Mouse (Mus musculus) myocyte (in vitro differentiated cells): ENCODE data around the gene Krt23. TPM values are rescaled to one million over a fixed set of nuclear protein-coding genes. Genes with fewer than 3 reads are reported as not detected.

Experiments used
- H3K27me3 ChIP-seq: one replicate; pipeline ENCODE4 v1.6.1; 2011; ENCODE audit not compliant: control insufficient read depth, insufficient read depth, insufficient read length
- H3K36me3 ChIP-seq: one replicate; pipeline ENCODE4 v1.6.1; 2011; ENCODE audit not compliant: control insufficient read depth, insufficient read depth
- H3K4me2 ChIP-seq: one replicate; pipeline ENCODE4 v1.6.1; 2011; ENCODE audit warnings: low read depth, control low read depth
- H3K4me3 ChIP-seq: one replicate; pipeline ENCODE4 v1.5.1; 2011; ENCODE audit warnings: mild to moderate bottlenecking, control low read depth, moderate library complexity
- H3K79me2 ChIP-seq: one replicate; pipeline ENCODE4 v1.6.1; 2011; ENCODE audit not compliant: control insufficient read depth, insufficient read depth
- H3ac ChIP-seq: one replicate; pipeline ENCODE4 v1.6.1; 2011; ENCODE audit not compliant: control insufficient read depth, insufficient read length
- CEBPB ChIP-seq: IDR thresholded peaks from 2 replicates; pipeline ENCODE4 v1.6.1; 2011; ENCODE audit warnings: mild to moderate bottlenecking, moderate library complexity; ENCODE audit not compliant: poor library complexity, insufficient read depth, severe bottlenecking
- E2F4 ChIP-seq: IDR thresholded peaks from one replicate; pipeline ENCODE4 v1.6.1; 2011; ENCODE audit warnings: mild to moderate bottlenecking, control low read depth, moderate library complexity; ENCODE audit not compliant: insufficient read depth
- MAX ChIP-seq: IDR thresholded peaks from one replicate; pipeline ENCODE4 v1.6.1; 2011; ENCODE audit warnings: low read depth, mild to moderate bottlenecking, control low read depth
- MYOD1 ChIP-seq, 3 experiments: IDR thresholded peaks; one replicate each; pipeline ENCODE4 v1.6.1; 2011; ENCODE audit warnings: control low read depth in 2 of 3, low read depth in 2 of 3, mild to moderate bottlenecking in 2 of 3, moderate library complexity in 1 of 3; ENCODE audit not compliant: insufficient read length in 2 of 3, control insufficient read depth in 1 of 3
- MYOG ChIP-seq, 3 experiments: IDR thresholded peaks; one replicate each; pipeline ENCODE4 v1.6.1; 2011; ENCODE audit warnings: control low read depth in 2 of 3, low read depth in 2 of 3, mild to moderate bottlenecking in 2 of 3; ENCODE audit not compliant: insufficient read length in 2 of 3, control insufficient read depth in 1 of 3, insufficient read depth in 1 of 3
- POLR2A ChIP-seq: IDR thresholded peaks from one replicate; pipeline ENCODE4 v1.6.1; 2011; ENCODE audit warnings: low read depth, mild to moderate bottlenecking, control low read depth, moderate library complexity; ENCODE audit not compliant: insufficient read length
- POLR2AphosphoS2 ChIP-seq: IDR thresholded peaks from one replicate; pipeline ENCODE4 v1.6.1; 2011; ENCODE audit warnings: low read depth, control low read depth; ENCODE audit not compliant: insufficient read length
- REST ChIP-seq: IDR thresholded peaks from one replicate; pipeline ENCODE4 v1.6.1; 2011; ENCODE audit warnings: mild to moderate bottlenecking, control low read depth, moderate library complexity; ENCODE audit not compliant: insufficient read depth, insufficient read length
- SRF ChIP-seq: IDR thresholded peaks from one replicate; pipeline ENCODE4 v1.6.1; 2011; ENCODE audit warnings: low read depth; ENCODE audit not compliant: control insufficient read depth, insufficient read length
- TCF12 ChIP-seq: IDR thresholded peaks from one replicate; pipeline ENCODE4 v1.6.1; 2011; ENCODE audit warnings: mild to moderate bottlenecking, control low read depth; ENCODE audit not compliant: poor library complexity, insufficient read depth, severe bottlenecking
- TCF3 ChIP-seq: IDR thresholded peaks from one replicate; pipeline ENCODE4 v1.6.1; 2011; ENCODE audit warnings: low read depth, control low read depth; ENCODE audit not compliant: insufficient read length
- USF1 ChIP-seq: IDR thresholded peaks from one replicate; pipeline ENCODE4 v1.6.1; 2011; ENCODE audit warnings: low read depth, mild to moderate bottlenecking, control low read depth, moderate library complexity
- polyA plus RNA-seq: library from polyadenylated mRNA; unstranded; fragments of >200 nt; fragmentation: generic; extraction: Trizol; gene quantifications from one replicate; pipeline ENCODE4 v1.2.1, GENCODE M21; 2012; ENCODE audit warnings: missing spikeins

Gene Krt23
- polyA plus RNA-seq, 1 experiment = 0.02 TPM

- Histone ChIP-seq H3K36me3 (no peaks in the 10 kb centered on the region), H3K79me2 (no peaks in the 10 kb centered on the region), H3K4me2 (no peak overlapping the region), H3K4me3 (no peak overlapping the region), H3K27me3 (no peaks in the 10 kb centered on the region), H3ac (no peak overlapping the region)
- TF ChIP-seq POLR2AphosphoS2 (no peak), TCF3 (no peak), TCF12 (no peak), POLR2A (no peak), MYOG (IDR thresholded peaks at IDR 0.05; ENCODE audit: control insufficient read depth in 1 of 3, insufficient read depth in 1 of 3, insufficient read length in 2 of 3, low read depth in 2 of 3) (no peak), CEBPB (no peak), USF1 (no peak)
These were observed 2.3 kb downstream of the Krt23 start for GRCm38 (mm10) chr11:99490624-99491023.

DNA sequence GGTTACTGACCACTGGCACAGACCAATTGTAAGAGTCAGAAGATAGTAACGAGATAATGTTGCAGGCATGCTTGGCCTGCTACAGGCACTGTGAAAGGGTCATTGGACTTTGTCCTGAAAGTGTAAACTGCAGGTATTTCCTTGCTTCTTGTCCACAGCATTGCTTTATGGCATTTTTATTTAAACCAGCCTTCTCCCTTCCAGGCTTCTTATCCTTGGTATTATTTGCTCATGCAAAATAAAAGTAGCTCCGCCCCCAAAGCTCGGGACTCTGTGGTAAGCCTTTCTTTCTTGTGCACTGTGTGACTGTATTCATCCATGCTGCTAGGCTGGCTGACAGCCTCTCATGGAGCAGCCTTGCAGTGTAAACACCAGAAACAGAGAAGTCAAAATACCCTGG lies 3.7 kb downstream of the Krt23 start:
- no peak overlapping the region for H3ac ChIP-seq
- no peaks in the 10 kb centered on the region for H3K27me3 ChIP-seq
- H3K36me3 ChIP-seq = no peaks in the 10 kb centered on the region
- no peak overlapping the region for H3K4me2 ChIP-seq
- no peak overlapping the region for H3K4me3 ChIP-seq
- H3K79me2 ChIP-seq = no peaks in the 10 kb centered on the region
- TF ChIP-seq POLR2AphosphoS2 (no peak), SRF (no peak), USF1 (no peak), TCF12 (no peak), CEBPB (no peak), E2F4 (no peak), MYOG (IDR thresholded peaks at IDR 0.05; ENCODE audit: control insufficient read depth in 1 of 3, insufficient read depth in 1 of 3, insufficient read length in 2 of 3, low read depth in 2 of 3) (no peak), MAX (no peak), REST (no peak), TCF3 (no peak), POLR2A (no peak), MYOD1 (IDR thresholded peaks at IDR 0.05; ENCODE audit: control insufficient read depth in 1 of 3, insufficient read length in 2 of 3, low read depth in 2 of 3) (no peak)

GRCm38 (mm10) chr11:99474981-99475380 lies 18.0 kb downstream of the Krt23 start:
- Histone ChIP-seq H3K27me3 (no peaks in the 10 kb centered on the region), H3K79me2 (no peaks in the 10 kb centered on the region), H3K4me2 (no peak overlapping the region), H3K4me3 (no peak overlapping the region), H3K36me3 (no peaks in the 10 kb centered on the region), H3ac (no peak overlapping the region)
- TF ChIP-seq MYOG (IDR thresholded peaks at IDR 0.05; ENCODE audit: control insufficient read depth in 1 of 3, insufficient read depth in 1 of 3, insufficient read length in 2 of 3, low read depth in 2 of 3) = no peak
- no peak for TF ChIP-seq MYOD1 (IDR thresholded peaks at IDR 0.05; ENCODE audit: control insufficient read depth in 1 of 3, insufficient read length in 2 of 3, low read depth in 2 of 3)
- no peak for TF ChIP-seq MAX
- no peak for TF ChIP-seq TCF12
- TF ChIP-seq TCF3 = no peak
- TF ChIP-seq E2F4 = no peak
- TF ChIP-seq POLR2A = no peak
- TF ChIP-seq POLR2AphosphoS2 = no peak
- no peak for TF ChIP-seq USF1
- TF ChIP-seq CEBPB = no peak
- TF ChIP-seq SRF = no peak
- TF ChIP-seq REST = no peak

DNA sequence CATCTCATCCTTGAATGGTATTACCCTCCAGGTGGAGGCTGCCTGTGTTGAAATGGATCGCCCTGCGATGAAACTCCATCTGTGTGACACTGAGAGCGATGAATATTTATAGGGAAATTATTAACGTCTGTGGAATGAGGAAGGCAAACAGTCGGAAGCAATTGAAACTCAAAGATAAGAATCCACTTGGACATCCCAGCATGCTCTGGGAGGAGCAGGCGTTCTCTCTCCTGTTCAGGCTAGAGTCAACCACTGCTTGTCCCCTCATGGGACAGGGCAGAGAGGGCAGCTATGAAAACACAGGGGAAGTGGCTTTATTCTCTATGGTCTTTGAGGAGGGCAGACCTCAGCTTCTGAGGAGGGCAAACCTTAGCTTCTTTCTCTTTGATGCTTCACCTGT lies 19.5 kb downstream of the Krt23 start:
- Histone ChIP-seq H3K36me3 (no peaks in the 10 kb centered on the region), H3K4me3 (no peak overlapping the region), H3ac (no peak overlapping the region), H3K79me2 (no peaks in the 10 kb centered on the region), H3K4me2 (no peak overlapping the region), H3K27me3 (no peaks in the 10 kb centered on the region)
- TF ChIP-seq REST (no peak), MYOG (IDR thresholded peaks at IDR 0.05; ENCODE audit: control insufficient read depth in 1 of 3, insufficient read depth in 1 of 3, insufficient read length in 2 of 3, low read depth in 2 of 3) (no peak), TCF3 (no peak), MYOD1 (IDR thresholded peaks at IDR 0.05; ENCODE audit: control insufficient read depth in 1 of 3, insufficient read length in 2 of 3, low read depth in 2 of 3) (no peak), POLR2AphosphoS2 (no peak), E2F4 (no peak), USF1 (no peak), TCF12 (no peak), MAX (no peak)

GRCm38 (mm10) chr11:99472405-99472804 lies 20.5 kb downstream of the Krt23 start:
- H3K36me3 ChIP-seq = no peaks in the 10 kb centered on the region
- peak overlapping the region; percentile 45 for H3K4me2 ChIP-seq
- no peaks in the 10 kb centered on the region for H3K79me2 ChIP-seq
- TF ChIP-seq REST = no peak
- H3K4me3 ChIP-seq = no peak overlapping the region
- no peaks in the 10 kb centered on the region for H3K27me3 ChIP-seq
- no peak overlapping the region for H3ac ChIP-seq
